Mouse (Mus musculus) heart, embryonic 14.5 days (tissue): ENCODE results near the gene Cux2. TPM values are rescaled to one million over a fixed set of nuclear protein-coding genes. Genes with fewer than 3 reads are reported as not detected.

Experiments used
- ATAC-seq: fragments of 200-750 bp; cut with Nextera tagmentation; 2 replicates; pipeline ENCODE4 v1.8.0; 2017; ENCODE audit warnings: low read depth, moderate TSS enrichment; ENCODE audit not compliant: insufficient number of reproducible peaks, insufficient read depth, low FRiP score
- H3K27ac ChIP-seq, 2 experiments: fragments of 200-500 bp in 1 of 2; fragments of 300-500 bp in 1 of 2; sonication (generic) in 1 of 2; replicated peaks in 1 of 2; 2 replicates each; pipeline ENCODE4 v1.5.1; 2012 to 2014; ENCODE audit warnings: low read depth in 2 of 2, low read length in 2 of 2, control low read depth in 1 of 2, mild to moderate bottlenecking in 1 of 2, mixed read lengths in 1 of 2; ENCODE audit not compliant: control insufficient read depth in 1 of 2, insufficient read depth in 1 of 2
- H3K27me3 ChIP-seq: fragments of 300-500 bp; sonication (generic); 2 replicates; pipeline ENCODE4 v1.6.1; 2014; ENCODE audit warnings: mild to moderate bottlenecking, low read length, control low read depth; ENCODE audit not compliant: control insufficient read depth, insufficient read depth
- H3K36me3 ChIP-seq: fragments of 300-500 bp; sonication (generic); 2 replicates; pipeline ENCODE4 v1.6.1; 2014; ENCODE audit warnings: mild to moderate bottlenecking, control low read depth, low read length, mixed read lengths; ENCODE audit not compliant: control insufficient read depth, insufficient read depth
- H3K4me1 ChIP-seq, 2 experiments: fragments of 200-500 bp in 1 of 2; fragments of 300-500 bp in 1 of 2; sonication (generic) in 1 of 2; 2 replicates each; pipeline ENCODE4 v1.6.1; 2012 to 2014; ENCODE audit warnings: low read length in 2 of 2, control low read depth in 1 of 2, mixed read lengths in 1 of 2; ENCODE audit not compliant: control insufficient read depth in 2 of 2, insufficient read depth in 2 of 2
- H3K4me2 ChIP-seq: fragments of 300-500 bp; sonication (generic); 2 replicates; pipeline ENCODE4 v1.6.1; 2014; ENCODE audit warnings: mild to moderate bottlenecking, low read length
- H3K4me3 ChIP-seq, 2 experiments: fragments of 200-500 bp in 1 of 2; fragments of 300-500 bp in 1 of 2; sonication (generic) in 1 of 2; 2 replicates each; pipeline ENCODE4 v1.5.1; 2012 to 2014; ENCODE audit warnings: low read length in 2 of 2, mild to moderate bottlenecking in 2 of 2, control low read depth in 1 of 2, low read depth in 1 of 2, moderate library complexity in 1 of 2; ENCODE audit not compliant: control insufficient read depth in 1 of 2, insufficient read depth in 1 of 2
- H3K9ac ChIP-seq: fragments of 300-500 bp; sonication (generic); 2 replicates; pipeline ENCODE4 v1.6.1; 2014; ENCODE audit warnings: mild to moderate bottlenecking, low read length
- H3K9me3 ChIP-seq: fragments of 300-500 bp; sonication (generic); 2 replicates; pipeline ENCODE4 v1.6.1; 2016; ENCODE audit warnings: low read length, control low read depth; ENCODE audit not compliant: control insufficient read depth
- WGBS: fragments of 180-500 bp; shearing (Covaris S2); extraction: QIAGEN DNeasy Blood & Tissue Kit; methylation state at CpG from one replicate; pipeline ENCODE4 v1.1.7; 2014; 5-methylcytosine and 5-hydroxymethylcytosine counted together
- polyA plus RNA-seq: library from polyadenylated mRNA; unstranded; fragments of >200 nt; fragmentation: Nextera tagmentation; extraction: Ambion mirVana; gene quantifications from 2 replicates; pipeline ENCODE4 v1.2.1, GENCODE M21; 2014

The Cux2 gene
- polyA plus RNA-seq, 1 experiment from 2014 or later = 7.9 TPM

GRCm38 (mm10) chr5:121981650-121982131, 68.2 kb downstream of the Cux2 start:
- H3K4me3 ChIP-seq = no peak overlapping the region
- ATAC-seq = no peak
- H3K9ac ChIP-seq = no peak overlapping the region
- H3K27ac ChIP-seq = no peak overlapping the region
- no peak overlapping the region for H3K4me2 ChIP-seq
- H3K9me3 ChIP-seq = no peaks in the 10 kb centered on the region
- peaks cover 13 to 19% of the 10 kb centered on the region in 2 experiments; a peak in 3 of 4 replicates for H3K4me1 ChIP-seq
- no peaks in the 10 kb centered on the region for H3K27me3 ChIP-seq
- 41% methylated on average over 16 of the region's 16 CpGs for WGBS
- no peaks in the 10 kb centered on the region for H3K36me3 ChIP-seq

DNA sequence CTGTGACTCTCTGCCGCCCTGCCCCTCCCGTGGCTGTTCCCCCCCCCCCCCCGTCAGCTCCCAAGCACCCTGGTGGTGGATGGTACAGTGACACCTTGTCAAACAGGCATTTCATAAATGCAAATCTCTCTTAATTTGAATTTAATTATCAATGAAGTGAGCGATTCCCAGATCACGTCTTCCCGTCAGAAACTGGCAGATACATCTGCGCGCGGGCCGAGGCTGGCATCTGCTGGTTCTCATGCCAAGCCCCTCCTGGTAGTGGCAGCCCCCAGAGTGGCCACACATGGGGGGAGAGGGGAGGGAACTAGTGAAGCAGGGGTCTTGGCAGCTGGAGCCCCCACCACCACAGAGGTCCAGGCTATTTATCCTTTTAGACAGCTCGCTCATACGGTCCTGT, 73.6 kb downstream of the Cux2 start:
- H3K4me2 ChIP-seq = no peak overlapping the region
- no peaks in the 10 kb centered on the region for H3K27me3 ChIP-seq
- 88% methylated on average over 12 of the region's 12 CpGs for WGBS
- no peak overlapping the region for H3K4me3 ChIP-seq
- no peaks in the 10 kb centered on the region for H3K9me3 ChIP-seq
- no peak for ATAC-seq
- H3K9ac ChIP-seq = no peak overlapping the region
- no peak overlapping the region for H3K27ac ChIP-seq
- peaks cover 5 to 11% of the 10 kb centered on the region in 2 experiments; a peak in 2 of 4 replicates for H3K4me1 ChIP-seq
- H3K36me3 ChIP-seq = no peaks in the 10 kb centered on the region

GRCm38 (mm10) chr5:121973541-121973940, 76.4 kb downstream of the Cux2 start:
- ATAC-seq = no peak
- no peak overlapping the region for H3K27ac ChIP-seq

GRCm38 (mm10) chr5:121972680-121973192, 77.2 kb downstream of the Cux2 start:
- Histone ChIP-seq H3K36me3 (no peaks in the 10 kb centered on the region), H3K27ac (no peak overlapping the region), H3K9ac (no peak overlapping the region), H3K27me3 (no peaks in the 10 kb centered on the region), H3K4me1 (peaks cover 7 to 16% of the 10 kb centered on the region in 2 experiments; a peak in 2 of 4 replicates), H3K9me3 (no peaks in the 10 kb centered on the region), H3K4me3 (no peak overlapping the region), H3K4me2 (no peak overlapping the region)
- WGBS = 62% methylated on average over 23 of the region's 23 CpGs
- no peak for ATAC-seq

More at GRCm38 (mm10) chr5:121973541-121973940, 76.4 kb downstream of the Cux2 start:
- Histone ChIP-seq H3K4me3 (no peak overlapping the region), H3K36me3 (no peaks in the 10 kb centered on the region), H3K9ac (no peak overlapping the region), H3K4me2 (no peak overlapping the region), H3K4me1 (peaks cover 6 to 12% of the 10 kb centered on the region in 2 experiments; a peak in 2 of 4 replicates), H3K27me3 (no peaks in the 10 kb centered on the region), H3K9me3 (no peaks in the 10 kb centered on the region)
- 53% methylated on average over 10 of the region's 10 CpGs for WGBS

GRCm38 (mm10) chr5:121968999-121969398, 80.9 kb downstream of the Cux2 start:
- Histone ChIP-seq H3K36me3 (no peaks in the 10 kb centered on the region), H3K27me3 (no peaks in the 10 kb centered on the region), H3K9me3 (no peaks in the 10 kb centered on the region), H3K4me1 (peaks cover 25 to 33% of the 10 kb centered on the region in 2 experiments), H3K9ac (no peak overlapping the region), H3K4me3 (no peak overlapping the region), H3K27ac (no peak overlapping the region), H3K4me2 (no peak overlapping the region)
- ATAC-seq = no peak
- WGBS = 87% methylated on average over 15 of the region's 15 CpGs

- Histone ChIP-seq H3K36me3 (no peaks in the 10 kb centered on the region), H3K9ac (no peak overlapping the region), H3K9me3 (no peaks in the 10 kb centered on the region), H3K27me3 (no peaks in the 10 kb centered on the region), H3K4me2 (no peak overlapping the region), H3K4me3 (no peak overlapping the region), H3K27ac (no peak overlapping the region), H3K4me1 (peaks cover 22 to 32% of the 10 kb centered on the region in 2 experiments)
- ATAC-seq = no peak
- 62% methylated on average over 15 of the region's 15 CpGs for WGBS
Measured at GRCm38 (mm10) chr5:121968416-121968815, 81.5 kb downstream of the Cux2 start.

GRCm38 (mm10) chr5:121967520-121967919, 82.4 kb downstream of the Cux2 start:
- no peak overlapping the region for H3K27ac ChIP-seq
- WGBS = 73% methylated on average over 5 of the region's 5 CpGs

GRCm38 (mm10) chr5:121966940-121967339, 83.0 kb downstream of the Cux2 start:
- Histone ChIP-seq H3K9me3 (no peaks in the 10 kb centered on the region), H3K4me2 (peak overlapping the region; percentile 44), H3K27me3 (no peaks in the 10 kb centered on the region), H3K36me3 (no peaks in the 10 kb centered on the region), H3K9ac (no peak overlapping the region), H3K27ac (peak overlapping the region in 1 of 2 experiments; percentile 42; a peak in 2 of 4 replicates), H3K4me1 (peaks cover 28 to 35% of the 10 kb centered on the region in 2 experiments), H3K4me3 (no peak overlapping the region)
- WGBS = 25% methylated on average over 16 of the region's 16 CpGs
- ATAC-seq = peak; percentile 20; the same call in 1 of the 2 replicates

More at GRCm38 (mm10) chr5:121967520-121967919, 82.4 kb downstream of the Cux2 start:
- H3K27me3 ChIP-seq = no peaks in the 10 kb centered on the region
- H3K4me3 ChIP-seq = no peak overlapping the region
- ATAC-seq = no peak
- peaks cover 24 to 30% of the 10 kb centered on the region in 2 experiments for H3K4me1 ChIP-seq
- H3K9ac ChIP-seq = no peak overlapping the region
- no peaks in the 10 kb centered on the region for H3K9me3 ChIP-seq
- H3K36me3 ChIP-seq = no peaks in the 10 kb centered on the region
- no peak overlapping the region for H3K4me2 ChIP-seq
